Mouse (Mus musculus) limb, embryonic 14.5 days (tissue): ENCODE data around the gene Bzw2. TPM values are rescaled to one million over a fixed set of nuclear protein-coding genes. Genes with fewer than 3 reads are reported as not detected.

ENCODE experiments used
- ATAC-seq: fragments of 200-750 bp; cut with Nextera tagmentation; 2 replicates; pipeline ENCODE4 v1.8.0; 2017; ENCODE audit warnings: low read depth, moderate number of reproducible peaks, moderate TSS enrichment; ENCODE audit not compliant: low FRiP score
- DNase-seq: peaks from one replicate; pipeline ENCODE4 v3.0.0-alpha.2; 2015; ENCODE audit warnings: low spot score
- H3K27ac ChIP-seq: fragments of 300-500 bp; sonication (generic); replicated peaks from 2 replicates; pipeline ENCODE4 v1.5.1; 2014; ENCODE audit warnings: low read depth, mild to moderate bottlenecking, low read length, moderate library complexity, mixed read lengths
- H3K27me3 ChIP-seq: fragments of 300-500 bp; sonication (generic); 2 replicates; pipeline ENCODE4 v1.6.1; 2014; ENCODE audit warnings: low read length, mixed read lengths; ENCODE audit not compliant: control insufficient read depth, insufficient read depth
- H3K36me3 ChIP-seq: fragments of 300-500 bp; sonication (generic); 2 replicates; pipeline ENCODE4 v1.6.1; 2014; ENCODE audit warnings: mild to moderate bottlenecking, low read length, moderate library complexity, mixed read lengths; ENCODE audit not compliant: control insufficient read depth, insufficient read depth
- H3K4me1 ChIP-seq: fragments of 300-500 bp; sonication (generic); 2 replicates; pipeline ENCODE4 v1.6.1; 2014; ENCODE audit warnings: antibody characterized with exemption, low read length, mixed read lengths; ENCODE audit not compliant: control insufficient read depth, insufficient read depth
- H3K4me2 ChIP-seq: fragments of 300-500 bp; sonication (generic); replicated peaks from 2 replicates; pipeline ENCODE4 v1.6.1; 2014; ENCODE audit warnings: low read depth, mild to moderate bottlenecking, low read length, moderate library complexity; ENCODE audit not compliant: severe bottlenecking
- H3K4me3 ChIP-seq: fragments of 300-500 bp; sonication (generic); replicated peaks from 2 replicates; pipeline ENCODE4 v1.5.1; 2014; ENCODE audit warnings: low read length
- H3K9ac ChIP-seq: fragments of 300-500 bp; sonication (generic); 2 replicates; pipeline ENCODE4 v1.6.1; 2014; ENCODE audit warnings: mild to moderate bottlenecking, low read depth, low read length, moderate library complexity; ENCODE audit not compliant: severe bottlenecking
- H3K9me3 ChIP-seq: fragments of 300-500 bp; sonication (generic); 2 replicates; pipeline ENCODE4 v1.6.1; 2016; ENCODE audit warnings: low read length; ENCODE audit not compliant: control insufficient read depth
- POLR2A ChIP-seq: fragments of 200-500 bp; IDR thresholded peaks from 2 replicates; pipeline ENCODE4 v1.8.0; 2012; ENCODE audit warnings: inconsistent platforms, mild to moderate bottlenecking, moderate library complexity, borderline replicate concordance; ENCODE audit not compliant: insufficient read depth, insufficient read length; ENCODE audit errors: extremely low read depth
- WGBS: fragments of 180-500 bp; shearing (Covaris S2); extraction: QIAGEN DNeasy Blood & Tissue Kit; methylation state at CpG from one replicate; pipeline ENCODE4 v1.1.7; 2014; 5-methylcytosine and 5-hydroxymethylcytosine counted together
- polyA plus RNA-seq, 2 experiments: library from polyadenylated mRNA; depleted of rRNA in 1 of 2; stranded (reverse) in 1 of 2; unstranded in 1 of 2; fragments of >200 nt; fragmentation: Nextera tagmentation in 1 of 2; extraction: Ambion mirVana in 1 of 2; gene quantifications; 2 replicates each; pipeline versions ENCODE4 v1.2.1 to v1.2.3; 2012 to 2014

The Bzw2 gene
- polyA plus RNA-seq, 2 experiments = 112 to 183 TPM

DNA sequence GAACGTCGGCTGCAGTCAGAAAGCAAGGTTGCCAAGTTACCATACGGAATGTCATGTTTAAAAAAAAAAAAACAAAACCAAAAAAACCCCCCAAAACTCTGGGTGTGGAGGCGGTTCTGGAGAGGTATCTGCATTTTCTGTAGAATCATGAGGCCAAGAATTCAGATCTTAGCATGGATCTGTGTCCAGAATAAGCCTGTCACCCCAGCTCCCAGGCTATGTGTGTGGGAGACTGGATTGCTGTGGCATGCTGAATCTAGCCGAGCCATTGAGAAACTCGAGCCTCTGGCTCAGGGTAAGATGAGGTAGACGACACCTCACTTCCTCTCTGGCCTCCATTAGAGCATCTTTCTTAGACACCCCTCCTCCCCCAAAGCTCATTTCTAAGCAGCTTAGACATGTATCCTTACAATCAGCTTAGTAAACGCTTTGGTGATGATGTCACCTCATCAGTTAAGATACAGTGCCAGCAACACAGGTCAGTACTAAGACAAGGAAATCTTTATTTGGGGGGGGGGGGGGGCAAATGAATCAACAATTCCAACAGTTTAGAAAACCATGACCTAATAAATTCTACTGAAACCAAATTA lies 64.7 kb downstream of the Bzw2 start:
- H3K36me3 ChIP-seq = peaks cover 24% of the 10 kb centered on the region
- no peak overlapping the region for H3K9ac ChIP-seq
- TF ChIP-seq POLR2A = no peak

DNA sequence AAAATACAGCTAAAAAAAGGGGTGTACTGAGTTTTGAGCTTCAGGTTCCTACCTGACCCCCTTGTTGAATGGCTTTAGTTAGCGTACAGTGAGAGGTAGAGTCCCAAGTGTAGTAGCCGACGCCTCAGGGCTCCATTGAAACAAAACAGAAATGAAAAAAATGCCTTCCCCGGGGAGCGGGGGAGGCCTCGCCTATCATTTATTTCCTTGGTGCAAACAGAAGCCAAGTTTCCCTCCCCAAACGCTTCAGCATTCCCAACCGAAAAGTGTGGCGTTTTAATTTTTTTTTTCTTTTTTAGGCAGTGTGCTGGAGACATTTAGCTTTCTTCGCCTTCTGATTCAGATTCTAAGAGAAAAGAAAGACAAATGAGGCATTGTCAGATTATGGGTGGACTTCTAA lies 65.9 kb downstream of the Bzw2 start:
- ATAC-seq = no peak
- H3K4me1 ChIP-seq = no peaks in the 10 kb centered on the region
- H3K36me3 ChIP-seq = peaks cover 24% of the 10 kb centered on the region
- no peak for TF ChIP-seq POLR2A
- no peak overlapping the region for H3K27ac ChIP-seq
- no peak overlapping the region for H3K4me3 ChIP-seq
- H3K4me2 ChIP-seq = no peak overlapping the region
- DNase-seq = no peak
- 96% methylated on average over 10 of the region's 10 CpGs for WGBS
- no peaks in the 10 kb centered on the region for H3K9me3 ChIP-seq
- no peak overlapping the region for H3K9ac ChIP-seq
- H3K27me3 ChIP-seq = no peaks in the 10 kb centered on the region

More for the DNA sequence above, 64.7 kb downstream of the Bzw2 start:
- Histone ChIP-seq H3K27me3 (no peaks in the 10 kb centered on the region), H3K4me2 (no peak overlapping the region), H3K9me3 (no peaks in the 10 kb centered on the region), H3K27ac (no peak overlapping the region), H3K4me1 (no peaks in the 10 kb centered on the region), H3K4me3 (no peak overlapping the region)
- DNase-seq = no peak
- 84% methylated on average over 8 of the region's 8 CpGs for WGBS
- ATAC-seq = no peak

DNA sequence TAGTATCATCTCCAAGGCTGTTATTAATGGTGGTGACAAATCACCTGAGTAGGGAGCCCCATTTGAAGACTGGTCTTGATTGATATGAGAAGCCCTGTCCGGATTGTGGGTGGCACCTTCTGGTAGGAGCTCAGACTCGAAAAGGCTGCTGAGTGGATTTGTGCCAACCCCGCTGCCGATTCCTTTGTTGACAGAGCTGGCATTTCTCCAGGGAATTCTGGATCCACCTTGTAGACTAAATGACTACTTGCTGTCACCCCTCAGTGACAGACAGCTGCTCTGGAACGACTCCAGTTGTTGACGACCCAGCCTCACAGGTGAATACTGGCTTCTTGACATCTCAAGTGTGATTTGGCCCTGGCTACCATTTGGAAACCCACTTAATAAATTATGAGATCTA lies 68.7 kb downstream of the Bzw2 start:
- no peak for TF ChIP-seq POLR2A
- Histone ChIP-seq H3K27me3 (no peaks in the 10 kb centered on the region), H3K9me3 (no peaks in the 10 kb centered on the region), H3K4me2 (no peak overlapping the region), H3K9ac (no peak overlapping the region), H3K4me3 (no peak overlapping the region), H3K4me1 (no peaks in the 10 kb centered on the region), H3K27ac (no peak overlapping the region), H3K36me3 (peaks cover 20% of the 10 kb centered on the region)
- DNase-seq = no peak
- WGBS = 66% methylated on average over 6 of the region's 6 CpGs
- no peak for ATAC-seq

DNA sequence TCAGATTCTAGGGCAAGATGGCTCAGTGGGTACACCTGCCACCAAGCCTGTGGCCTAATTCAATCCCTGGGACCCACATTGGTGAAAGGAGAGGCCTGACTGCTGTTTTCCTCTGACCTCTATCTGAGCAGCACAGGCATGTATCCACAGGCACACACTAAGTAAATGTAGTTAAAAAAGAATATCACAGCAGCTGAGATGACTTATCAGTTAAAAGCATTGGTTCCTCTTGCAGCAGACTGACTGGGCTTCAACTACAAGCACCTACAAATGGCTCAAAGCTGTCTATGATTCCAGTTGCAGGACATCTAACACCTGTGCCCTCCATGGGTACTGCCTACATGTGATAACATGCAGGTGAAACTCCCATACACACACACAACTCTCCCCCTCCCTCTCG lies 69.1 kb downstream of the Bzw2 start:
- ATAC-seq = no peak
- no peak for DNase-seq
- H3K4me3 ChIP-seq = no peak overlapping the region
- no peak overlapping the region for H3K4me2 ChIP-seq
- H3K9ac ChIP-seq = no peak overlapping the region
- TF ChIP-seq POLR2A = no peak
- no peaks in the 10 kb centered on the region for H3K9me3 ChIP-seq
- H3K36me3 ChIP-seq = peaks cover 20% of the 10 kb centered on the region
- 95% methylated on average over 1 of the region's 1 CpGs for WGBS
- H3K4me1 ChIP-seq = no peaks in the 10 kb centered on the region
- H3K27me3 ChIP-seq = no peaks in the 10 kb centered on the region
- H3K27ac ChIP-seq = no peak overlapping the region

DNA sequence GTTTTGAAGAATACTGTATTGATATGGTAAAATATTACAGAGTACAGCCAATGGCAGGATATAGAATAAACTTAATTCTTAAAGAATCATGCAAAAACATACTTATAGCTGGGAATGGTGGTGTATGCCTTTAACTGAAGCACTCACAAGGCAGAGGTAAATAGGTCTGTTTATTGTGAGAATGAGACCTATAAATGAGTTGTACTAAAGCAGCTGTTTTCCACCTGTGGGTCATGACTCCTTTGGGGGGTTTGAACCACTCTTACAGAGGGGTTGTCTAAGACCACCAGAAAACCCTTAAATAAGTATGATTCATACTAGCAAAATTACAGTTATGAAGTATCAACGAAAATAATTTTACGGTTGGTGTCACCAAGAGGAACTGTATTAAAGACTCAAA lies 72.5 kb downstream of the Bzw2 start:
- Histone ChIP-seq H3K27ac (no peak overlapping the region), H3K4me2 (no peak overlapping the region), H3K9me3 (no peaks in the 10 kb centered on the region), H3K36me3 (no peaks in the 10 kb centered on the region), H3K9ac (no peak overlapping the region), H3K27me3 (no peaks in the 10 kb centered on the region), H3K4me3 (no peak overlapping the region), H3K4me1 (no peaks in the 10 kb centered on the region)
- TF ChIP-seq POLR2A = no peak
- no peak for DNase-seq
- 68% methylated on average over 2 of the region's 2 CpGs for WGBS
- ATAC-seq = peak; percentile 72; the same call in 1 of the 2 replicates
